ENCODE assay signal across 13 mouse cellular contexts in genomic region chr19:46510401-46510800, GRCm38 (mm10). TPM values are rescaled to one million over a fixed set of nuclear protein-coding genes. Genes with fewer than 3 reads are reported as not detected.
DNase-seq lines count a peak whose midpoint lies in the region; ATAC-seq and TF ChIP-seq lines count a peak whose summit lies in the region.
"Had no signal": no experiment of that assay in that cellular context is flagged by ENCODE, and none has a peak within 500 bp of the region (broad histone marks: within the 10 kb centered on the region; RNA-seq: fewer than 3 reads in every experiment).

No protein-coding gene starts in this region.

- peak overlapping the region; percentile 59 for H3K27ac ChIP-seq in heart, postnatal 0 days (ENCODE audit: low read depth)
- peak overlapping the region; percentile 62 for H3K27ac ChIP-seq in lung, embryonic 15.5 days
- 0 out of 2 replicates have a peak overlapping the region, but pooled peaks have one; percentile 44 for H3K27ac ChIP-seq in embryonic facial prominence, embryonic 15.5 days (replicated peaks)
- H3K27ac ChIP-seq in lung, postnatal 0 days (ENCODE audit: low read length), result peak overlapping the region; percentile 100

- no peak for TF ChIP-seq CTCF in heart, postnatal 0 days (IDR thresholded peaks at IDR 0.05; ENCODE audit: low read depth)
- no peak for TF ChIP-seq CTCF in lung, postnatal 0 days (IDR thresholded peaks at IDR 0.05)

- no peak overlapping the region; the same call in 1 of the 2 replicates for H3K4me2 ChIP-seq in heart, postnatal 0 days (ENCODE audit: low read depth, low read length)
- no peak overlapping the region for H3K4me2 ChIP-seq in lung, embryonic 15.5 days
- no peak overlapping the region for H3K4me2 ChIP-seq in embryonic facial prominence, embryonic 15.5 days (replicated peaks)
- H3K4me2 ChIP-seq in lung, postnatal 0 days (replicated peaks; ENCODE audit: low read depth, low read length), result peak overlapping the region; percentile 22; the same call in 1 of the 2 replicates
- H3K4me2 ChIP-seq: forebrain, embryonic 15.5 days had no signal

- no peaks in the 10 kb centered on the region for H3K27me3 ChIP-seq in heart, postnatal 0 days (ENCODE audit: control insufficient read depth, insufficient read depth, low read length)
- no peaks in the 10 kb centered on the region for H3K27me3 ChIP-seq in lung, embryonic 15.5 days
- H3K27me3 ChIP-seq in embryonic facial prominence, embryonic 15.5 days, result no peaks in the 10 kb centered on the region
- no peaks in the 10 kb centered on the region for H3K27me3 ChIP-seq in lung, postnatal 0 days (replicated peaks; ENCODE audit: insufficient read depth, low read length)
- H3K27me3 ChIP-seq: forebrain, embryonic 15.5 days had no signal

- no peak overlapping the region for H3K4me3 ChIP-seq in heart, postnatal 0 days (ENCODE audit: low read depth, low read length)
- no peak overlapping the region for H3K4me3 ChIP-seq in lung, embryonic 15.5 days
- no peak overlapping the region for H3K4me3 ChIP-seq in embryonic facial prominence, embryonic 15.5 days (replicated peaks)
- H3K4me3 ChIP-seq in lung, postnatal 0 days (ENCODE audit: low read depth, low read length), result no peak overlapping the region
- H3K4me3 ChIP-seq: forebrain, embryonic 15.5 days had no signal

- peaks cover 80% of the 10 kb centered on the region for H3K36me3 ChIP-seq in heart, postnatal 0 days (replicated peaks; ENCODE audit: control insufficient read depth, insufficient read depth, low read length)
- H3K36me3 ChIP-seq in lung, embryonic 15.5 days, result peaks cover 59% of the 10 kb centered on the region
- peaks cover 54% of the 10 kb centered on the region for H3K36me3 ChIP-seq in embryonic facial prominence, embryonic 15.5 days
- peaks cover 31% of the 10 kb centered on the region for H3K36me3 ChIP-seq in lung, postnatal 0 days (ENCODE audit: insufficient read depth, low read length)

- WGBS in heart, postnatal 0 days, result 26% methylated on average over 5 of the region's 5 CpGs
- WGBS in lung, embryonic 15.5 days, result 34% methylated on average over 5 of the region's 5 CpGs
- WGBS in embryonic facial prominence, embryonic 15.5 days, result 69% methylated on average over 5 of the region's 5 CpGs
- WGBS in lung, postnatal 0 days, result 18% methylated on average over 5 of the region's 5 CpGs

- no peak for DNase-seq in heart, postnatal 0 days (ENCODE audit: low spot score)
- no peak for DNase-seq in heart, postnatal 25 days (ENCODE audit: low spot score)
- no peak for DNase-seq in lung, postnatal 14 days
- DNase-seq in lung, postnatal 0 days (ENCODE audit: low spot score), result peak; percentile 69
- DNase-seq in urinary bladder, postnatal 4 days (ENCODE audit: low spot score in 2 of 2), result no peak
- DNase-seq in cerebellum, postnatal 36 days, result no peak
- DNase-seq: cerebellum, adult 11-12 months; layer of hippocampus, postnatal 36 days; spleen, adult 18-20 months had no signal

- no peak for ATAC-seq in heart, postnatal 0 days (ENCODE audit: insufficient read depth, low read depth)
- no peak for ATAC-seq in lung, embryonic 15.5 days (ENCODE audit: borderline replicate concordance, extremely low read depth, low FRiP score, low TSS enrichment)
- no peak for ATAC-seq in embryonic facial prominence, embryonic 15.5 days (ENCODE audit: insufficient number of reproducible peaks, low FRiP score, low TSS enrichment, low read depth)
- ATAC-seq in lung, postnatal 0 days, result peak; percentile 19; the same call in 1 of the 2 replicates
- ATAC-seq: forebrain, embryonic 15.5 days had no signal

- intact Hi-C loops in heart, postnatal 25 days (cut with DNase I), result no loop called here

- no peak for TF ChIP-seq EP300 in heart, postnatal 0 days (IDR thresholded peaks at IDR 0.05; ENCODE audit: low read depth)
- no peak for TF ChIP-seq EP300 in lung, postnatal 0 days (IDR thresholded peaks at IDR 0.05)

- peaks cover 59% of the 10 kb centered on the region for H3K4me1 ChIP-seq in heart, postnatal 0 days (ENCODE audit: control insufficient read depth, insufficient read depth)
- peaks cover 72% of the 10 kb centered on the region for H3K4me1 ChIP-seq in lung, embryonic 15.5 days
- H3K4me1 ChIP-seq in embryonic facial prominence, embryonic 15.5 days, result peaks cover 50% of the 10 kb centered on the region
- peaks cover 51% of the 10 kb centered on the region for H3K4me1 ChIP-seq in lung, postnatal 0 days (ENCODE audit: insufficient read depth, low read depth, low read length)

- no peak overlapping the region for H3K9ac ChIP-seq in heart, postnatal 0 days (replicated peaks; ENCODE audit: low read depth, low read length)
- no peak overlapping the region for H3K9ac ChIP-seq in lung, embryonic 15.5 days
- no peak overlapping the region for H3K9ac ChIP-seq in embryonic facial prominence, embryonic 15.5 days
- no peak overlapping the region for H3K9ac ChIP-seq in lung, postnatal 0 days (replicated peaks; ENCODE audit: low read depth)
- H3K9ac ChIP-seq: forebrain, embryonic 15.5 days had no signal

- H3K9me3 ChIP-seq in heart, postnatal 0 days (replicated peaks; ENCODE audit: control insufficient read depth, low read length), result no peaks in the 10 kb centered on the region
- H3K9me3 ChIP-seq in lung, embryonic 15.5 days, result no peaks in the 10 kb centered on the region
- H3K9me3 ChIP-seq in embryonic facial prominence, embryonic 15.5 days (replicated peaks), result no peaks in the 10 kb centered on the region
- H3K9me3 ChIP-seq in lung, postnatal 0 days (ENCODE audit: low read length), result no peaks in the 10 kb centered on the region
- H3K9me3 ChIP-seq: forebrain, embryonic 15.5 days; G1E had no signal

RNA-seq across cellular contexts. Expression of gene Trim8, which starts 8.9 kb away (rescaled TPM):
- total RNA-seq in heart, postnatal 0 days (2014; rRNA removed; ENCODE audit: low replicate concordance), result 35.9 and 48.3 TPM in 2 replicates
- polyA plus RNA-seq in heart, postnatal 0 days (2015; fragmentation: Nextera tagmentation; extraction: Ambion mirVana), result 14.3 and 14.6 TPM in 2 replicates
- total RNA-seq in heart, postnatal 25 days (2021), result 10 to 100 TPM; 37.3 to 40.6 TPM
- 22.2 and 27.8 TPM in 2 replicates for polyA plus RNA-seq in lung, embryonic 15.5 days (2015; fragmentation: Nextera tagmentation; extraction: Ambion mirVana)
- 20.7 and 21.7 TPM in 2 replicates for polyA plus RNA-seq in embryonic facial prominence, embryonic 15.5 days (2015; fragmentation: Nextera tagmentation; extraction: Ambion mirVana)
- polyA plus RNA-seq in lung, postnatal 0 days (2015; fragmentation: Nextera tagmentation; extraction: Ambion mirVana), result 34.1 and 34.8 TPM in 2 replicates

Comparison
In these comparisons a context has a peak if more than half of its experiments do, and no peak if none do; other contexts are left out.
1. H3K27ac ChIP-seq: peak in every context shown above with its lines; median percentile 100 in lung, postnatal 0 days; 62 in lung, embryonic 15.5 days; 59 in heart, postnatal 0 days; 44 in embryonic facial prominence, embryonic 15.5 days.